Mouse (Mus musculus): ENCODE results near the gene Mri1.

Gene Mri1

GRCm38 (mm10) chr8:84256822-84257610 lies at the start of gene Mri1:
Gene Mri1, minus strand, starts transcription at chr8:84257326.
- DNase-seq (ENCODE audit: low spot score), result peak; percentile 83

DNA sequence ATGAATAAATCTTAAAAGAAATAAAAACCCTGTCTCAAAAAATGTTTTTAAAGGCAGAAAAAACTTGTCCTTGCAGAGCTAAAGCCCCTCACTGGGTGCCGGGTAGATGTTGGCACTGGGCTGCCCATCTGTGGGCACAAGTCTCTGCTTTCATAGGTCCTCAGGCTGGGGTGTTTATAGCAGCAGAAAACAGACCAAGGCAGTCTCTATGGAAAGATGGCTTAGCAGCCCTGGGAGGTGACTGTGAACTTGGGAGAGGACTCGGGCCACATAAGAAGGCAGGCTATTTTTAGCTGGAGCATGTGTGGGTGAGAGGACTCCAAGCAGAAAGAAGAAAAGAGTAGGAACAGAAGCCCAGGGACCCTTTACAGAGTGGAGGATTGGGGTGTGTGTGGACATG lies 46.8 kb upstream of the Mri1 start:
- DNase-seq (ENCODE audit: low spot score), result no peak

- no peak for DNase-seq (ENCODE audit: low spot score)
Measured at GRCm38 (mm10) chr8:84297029-84297785, 40.1 kb upstream of the Mri1 start.

DNA sequence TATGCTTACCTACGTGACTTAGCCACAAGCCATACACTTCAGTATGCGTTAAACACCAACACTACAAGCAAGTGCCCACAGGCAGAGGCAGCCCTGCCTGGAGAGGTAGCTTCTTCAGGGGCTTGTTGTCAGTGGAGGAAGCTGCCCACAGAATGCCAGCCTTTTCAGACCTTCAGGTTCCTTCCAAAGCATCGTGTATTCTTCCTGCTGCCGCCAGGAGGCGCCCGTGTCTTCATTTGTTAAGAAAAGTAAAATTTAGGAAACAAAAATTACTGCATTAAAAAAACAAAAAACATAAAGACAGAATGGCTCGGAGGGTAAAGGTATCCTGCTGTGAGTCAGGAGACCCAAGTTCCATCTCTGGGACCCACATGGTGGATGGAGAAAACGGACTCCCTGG lies 34.6 kb upstream of the Mri1 start:
- DNase-seq (ENCODE audit: low spot score), result peak; percentile 46

DNA sequence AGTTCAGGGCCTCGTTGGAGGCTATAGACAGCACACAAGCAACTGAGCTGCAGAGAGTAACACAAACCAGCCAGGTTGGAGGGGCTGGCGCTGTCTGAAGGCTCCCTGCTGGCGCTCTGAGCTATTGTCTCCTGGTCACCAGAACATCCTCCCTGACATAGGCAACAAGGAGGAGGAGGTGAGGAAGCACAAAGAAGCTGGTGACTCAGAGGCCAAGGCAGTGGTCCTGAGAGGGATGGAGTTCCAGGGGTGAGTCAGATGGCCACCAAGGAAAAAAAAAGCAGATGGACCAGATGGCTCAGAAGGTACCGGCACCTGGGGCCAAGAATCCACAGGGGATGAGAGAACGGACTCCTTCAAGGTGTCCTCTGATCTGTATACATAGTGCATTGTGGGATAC lies 34.0 kb upstream of the Mri1 start:
- DNase-seq (ENCODE audit: low spot score), result no peak

- no peak for DNase-seq (ENCODE audit: low spot score)
Measured at GRCm38 (mm10) chr8:84288892-84289291, 31.8 kb upstream of the Mri1 start.

GRCm38 (mm10) chr8:84285665-84286064 lies 28.5 kb upstream of the Mri1 start:
- DNase-seq (ENCODE audit: low spot score), result peak; percentile 27

- peak; percentile 20 for DNase-seq (ENCODE audit: low spot score)
Measured at GRCm38 (mm10) chr8:84284608-84285063, 27.5 kb upstream of the Mri1 start.

DNA sequence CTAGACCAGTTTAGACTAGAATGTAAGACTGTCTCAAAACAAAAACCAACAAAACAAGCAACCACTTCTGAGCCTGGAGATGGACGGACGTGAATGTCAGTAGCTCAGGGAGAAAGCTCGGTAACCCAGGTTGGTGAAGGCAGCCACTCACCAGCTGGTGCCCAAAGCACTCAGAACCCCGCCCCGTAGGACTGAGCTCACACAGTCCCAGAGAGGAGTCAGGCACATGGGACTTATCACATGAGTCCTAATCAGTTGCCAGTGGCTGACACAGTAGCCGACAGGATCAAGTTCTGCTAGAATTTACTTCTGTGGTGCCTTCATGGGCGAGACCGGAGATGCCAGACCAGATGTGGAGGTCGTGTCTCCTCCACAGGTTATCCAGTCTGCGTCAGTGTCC lies 23.7 kb upstream of the Mri1 start:
- DNase-seq (ENCODE audit: low spot score), result no peak

DNA sequence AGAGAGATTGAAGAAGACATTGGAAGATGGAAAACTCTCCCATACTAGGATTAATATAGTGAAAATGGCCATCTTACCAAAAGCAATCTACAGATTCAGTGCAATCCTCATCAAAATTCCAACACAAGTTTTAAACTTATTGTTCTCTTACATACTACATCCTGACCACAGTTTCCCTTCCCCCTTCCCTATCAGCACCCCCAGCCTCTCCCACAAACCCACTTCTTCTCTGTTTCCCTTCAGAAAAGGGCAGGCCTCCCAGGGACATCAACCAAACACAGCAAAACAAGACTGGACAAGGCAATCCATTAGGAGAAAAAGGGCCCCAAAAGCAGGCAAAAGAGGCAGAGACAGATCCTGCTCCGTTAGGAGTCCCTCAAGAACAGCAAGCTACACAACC lies 19.3 kb upstream of the Mri1 start:
- DNase-seq (ENCODE audit: low spot score), result no peak

DNA sequence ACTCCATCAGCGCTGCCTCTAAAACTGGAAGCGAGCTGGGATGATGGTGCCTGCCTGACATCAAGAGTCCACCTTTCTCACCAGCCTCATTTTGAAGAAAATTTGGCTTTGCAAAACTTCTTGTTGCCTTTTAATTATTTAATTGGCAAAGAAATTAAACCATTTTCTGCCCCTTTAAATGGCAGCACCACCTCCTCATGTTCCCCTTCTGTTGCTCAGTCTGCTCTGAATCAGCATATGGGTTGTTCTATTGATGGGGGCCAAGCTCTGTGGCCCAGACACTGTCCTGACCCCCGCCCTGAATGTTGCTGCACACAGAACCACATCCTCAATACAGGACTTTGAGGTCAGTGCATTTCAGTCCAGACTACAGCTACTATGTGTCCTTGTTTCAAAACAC lies 16.8 kb upstream of the Mri1 start:
- no peak for DNase-seq (ENCODE audit: low spot score)

GRCm38 (mm10) chr8:84272302-84272701 lies 15.2 kb upstream of the Mri1 start:
- no peak for DNase-seq (ENCODE audit: low spot score)

DNA sequence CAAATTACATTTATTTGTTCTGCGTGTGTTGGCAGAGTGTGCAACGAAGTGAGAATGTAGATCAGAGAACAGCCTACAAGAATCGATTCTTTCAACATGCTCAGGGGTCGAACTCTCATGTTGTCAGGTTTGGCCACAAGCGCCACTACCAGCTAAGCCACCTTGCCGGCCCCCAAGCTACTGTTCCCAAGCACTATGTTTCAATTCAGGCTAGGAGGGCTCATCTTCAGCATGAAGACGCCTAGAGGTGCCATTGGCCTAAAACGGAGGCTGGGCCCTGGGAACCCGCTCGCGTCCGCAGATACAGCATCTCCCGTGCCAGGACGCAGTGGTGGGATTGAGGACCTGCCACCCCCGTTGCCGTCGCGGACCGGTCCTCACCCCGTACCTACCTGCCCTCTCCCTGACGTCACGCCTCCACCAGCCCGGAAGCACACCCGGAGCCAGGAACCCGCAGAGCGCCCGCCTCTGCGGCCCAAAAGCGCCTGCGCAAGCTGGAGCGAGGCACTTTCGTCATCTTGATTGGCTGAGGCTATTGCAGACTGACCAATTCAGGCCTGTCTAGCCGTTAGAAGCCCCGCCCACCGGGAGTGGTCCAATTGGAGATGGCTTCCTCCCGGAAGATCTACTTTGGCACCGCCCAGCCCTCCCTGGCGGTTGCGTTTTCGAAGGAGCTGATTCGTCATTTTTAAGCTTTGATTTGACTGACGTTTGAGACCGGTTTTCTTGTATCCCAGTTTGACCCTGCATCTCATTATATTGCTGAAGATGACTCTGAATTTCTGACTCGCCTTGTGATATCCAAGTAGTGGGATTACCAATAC lies 13.0 kb upstream of the Mri1 start, which contains the start of gene Ccdc130:
TSS of gene Ccdc130 (minus strand) at position 431 of the 824 bp plus-strand sequence.
- peak; percentile 99 for DNase-seq (ENCODE audit: low spot score)

DNA sequence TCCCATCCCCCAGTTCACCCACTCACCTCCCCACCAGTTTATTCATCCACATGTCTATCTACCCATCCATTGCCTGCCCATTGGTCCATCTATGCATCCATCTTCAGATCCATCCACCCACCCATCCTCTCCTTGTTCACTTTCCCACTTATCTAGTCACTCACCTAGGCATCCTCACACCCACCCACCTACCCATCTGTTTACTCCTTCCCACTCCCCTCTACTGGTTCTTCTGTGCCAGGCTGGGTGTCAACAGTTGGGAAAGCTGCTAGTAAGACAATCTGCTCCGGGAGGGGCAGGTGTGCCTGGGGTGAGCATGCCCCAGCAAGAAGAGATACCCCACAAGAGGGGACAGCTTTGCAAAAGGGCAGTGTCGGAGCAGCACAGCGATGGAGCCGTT lies 4.0 kb upstream of the Mri1 start:
- DNase-seq (ENCODE audit: low spot score), result no peak

GRCm38 (mm10) chr8:84256458-84256821 lies 686 bp downstream of the Mri1 start:
- DNase-seq (ENCODE audit: low spot score), result no peak

DNA sequence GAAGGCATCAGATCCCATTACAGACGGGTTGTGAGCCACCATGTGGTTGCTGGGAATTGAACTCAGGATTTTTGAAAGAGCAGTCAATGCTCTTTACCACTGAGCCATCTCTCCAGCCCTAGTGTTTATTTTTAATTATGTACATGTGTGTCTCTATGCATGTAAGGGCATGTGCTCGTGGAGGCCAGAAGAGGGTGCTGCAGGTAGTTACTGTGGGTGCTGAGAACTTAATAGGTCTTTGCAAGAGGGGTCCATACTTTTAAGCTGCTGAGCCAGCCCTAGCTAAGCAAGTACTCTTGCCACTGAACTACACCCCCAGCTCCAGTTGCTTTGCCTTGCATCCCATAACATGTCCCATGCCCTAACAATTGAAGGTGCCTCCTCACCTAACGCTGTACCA lies 1.3 kb downstream of the Mri1 start:
- no peak for DNase-seq (ENCODE audit: low spot score)

GRCm38 (mm10) chr8:84249257-84250170 lies 7.6 kb downstream of the Mri1 start, which contains the start of gene D8Ertd738e:
Gene D8Ertd738e, minus strand, starts transcription at chr8:84249719.
- DNase-seq (ENCODE audit: low spot score), result peak; percentile 83

- DNase-seq (ENCODE audit: low spot score), result no peak
Measured at GRCm38 (mm10) chr8:84241821-84242220, 15.3 kb downstream of the Mri1 start.

DNA sequence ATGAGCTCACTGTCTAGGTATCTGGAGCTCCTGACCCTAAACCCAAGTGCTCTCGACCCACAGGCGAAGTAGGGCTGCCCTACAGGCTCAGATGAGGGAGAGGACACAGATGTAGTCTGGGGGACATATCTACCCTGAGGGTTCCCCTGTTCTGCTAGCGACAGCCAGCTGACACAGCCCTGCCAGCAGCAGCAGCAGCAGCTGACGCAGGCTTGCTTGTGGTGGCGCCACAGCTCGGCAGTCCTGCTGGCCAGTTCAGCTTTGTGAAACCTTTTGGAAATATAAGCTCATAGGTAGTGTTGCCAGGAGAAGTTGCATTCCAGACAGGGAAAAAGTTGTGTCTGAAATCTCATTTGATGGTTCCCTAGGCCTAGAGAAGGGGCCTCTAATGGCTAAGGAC lies 16.0 kb downstream of the Mri1 start:
- DNase-seq (ENCODE audit: low spot score), result no peak

DNA sequence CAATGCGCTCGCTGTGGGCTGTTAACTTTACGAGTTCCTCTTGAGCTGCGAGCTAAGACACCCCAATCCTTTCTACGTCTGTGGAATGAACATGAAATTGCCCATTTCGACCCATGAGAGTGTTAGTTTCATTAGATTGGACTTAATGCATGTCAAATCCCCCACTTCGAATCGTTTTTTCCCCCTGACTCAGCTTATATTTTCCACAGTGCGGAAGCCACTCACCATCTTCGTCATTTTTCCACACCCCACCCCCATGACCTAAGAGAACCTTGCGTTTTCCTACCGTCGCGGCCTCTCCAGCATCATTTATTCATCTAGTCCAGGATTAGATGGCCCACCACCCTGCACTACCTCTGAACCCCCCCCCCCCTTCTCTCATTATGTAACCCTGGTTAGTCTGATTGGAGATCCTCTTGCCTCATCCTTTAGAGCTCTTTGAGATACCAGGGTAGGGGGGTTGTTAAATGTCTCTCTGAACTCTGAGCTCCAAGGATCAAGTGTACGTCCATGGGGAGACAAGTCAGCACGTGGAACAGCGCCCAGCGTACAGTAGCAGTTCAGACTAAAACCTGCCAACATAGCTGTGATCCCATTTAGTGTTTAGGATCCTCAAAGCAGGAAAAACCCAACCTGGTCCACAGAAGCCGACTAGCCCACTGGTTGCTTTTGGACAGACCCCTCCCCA lies 19.4 kb downstream of the Mri1 start:
- DNase-seq (ENCODE audit: low spot score), result no peak

Measured in ovary, postnatal 36 days (tissue).